Mouse (Mus musculus) brain, embryonic 18.5 days (tissue): Measurements from ENCODE around the gene Rpl10-ps3.

Source experiments
- DNase-seq: peaks from one replicate; pipeline ENCODE4 v3.0.0-alpha.2; 2012; ENCODE audit warnings: low read depth, low spot score

Rpl10-ps3 gene

DNA sequence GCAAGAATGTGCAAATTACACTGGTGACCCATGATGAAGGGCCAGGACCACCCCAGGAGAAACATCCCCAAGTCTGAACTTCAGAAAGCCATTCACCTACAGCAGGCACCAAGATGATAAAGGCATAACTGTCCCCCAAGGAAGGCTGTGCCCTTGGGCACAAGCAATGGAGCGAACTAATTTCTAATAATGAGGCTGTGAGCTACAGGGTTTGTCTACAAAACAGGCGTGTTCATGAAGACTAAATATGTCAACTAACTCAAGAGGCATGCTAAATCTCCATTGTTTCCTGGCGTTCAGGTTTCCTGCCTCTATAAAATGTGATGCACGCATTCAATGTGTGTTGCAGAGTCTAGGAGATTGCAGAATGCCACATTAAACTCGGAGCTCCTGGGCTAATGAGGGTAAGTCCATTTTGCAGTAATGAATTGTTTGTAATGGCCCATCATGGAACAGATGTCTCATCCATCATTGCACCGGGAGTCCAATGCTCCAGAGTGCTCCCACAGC, 33.7 kb downstream of the Rpl10-ps3 start:
- no peak for DNase-seq

DNA sequence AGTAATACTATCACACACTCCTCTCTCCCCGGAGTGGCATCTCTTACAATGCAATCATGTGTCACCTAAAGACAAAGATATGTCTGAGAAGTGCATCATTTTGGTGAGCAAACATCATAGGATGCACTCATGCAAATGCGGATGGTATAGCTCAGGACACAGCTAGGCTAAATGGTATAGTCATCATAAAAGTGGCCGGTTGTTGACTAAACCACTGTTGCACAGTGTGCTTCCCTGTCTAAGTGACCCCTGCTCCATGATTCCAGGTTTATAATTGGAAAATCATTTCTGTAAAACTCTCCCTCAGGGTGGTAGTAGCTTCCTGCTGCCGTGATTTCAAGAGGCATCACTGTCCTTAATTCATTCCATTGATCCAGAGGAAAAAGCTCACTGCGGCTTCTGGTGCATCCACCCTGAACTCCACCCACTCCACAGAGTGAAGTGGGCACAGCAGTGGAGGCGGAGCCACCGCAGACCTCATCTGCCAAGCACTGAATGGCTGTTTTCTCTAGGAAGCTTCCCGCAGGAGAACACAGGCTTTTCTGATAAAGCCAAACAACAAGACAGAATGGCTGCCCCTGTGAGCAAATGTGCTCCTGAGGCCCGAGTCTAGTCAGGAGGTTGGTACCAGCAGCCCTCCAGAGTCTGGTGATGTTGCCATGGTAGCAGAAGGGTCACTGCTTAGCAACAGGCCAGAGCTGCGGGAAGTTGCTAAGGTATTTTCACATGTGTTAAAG, 38.9 kb downstream of the Rpl10-ps3 start:
- peak; percentile 60 for DNase-seq

DNA sequence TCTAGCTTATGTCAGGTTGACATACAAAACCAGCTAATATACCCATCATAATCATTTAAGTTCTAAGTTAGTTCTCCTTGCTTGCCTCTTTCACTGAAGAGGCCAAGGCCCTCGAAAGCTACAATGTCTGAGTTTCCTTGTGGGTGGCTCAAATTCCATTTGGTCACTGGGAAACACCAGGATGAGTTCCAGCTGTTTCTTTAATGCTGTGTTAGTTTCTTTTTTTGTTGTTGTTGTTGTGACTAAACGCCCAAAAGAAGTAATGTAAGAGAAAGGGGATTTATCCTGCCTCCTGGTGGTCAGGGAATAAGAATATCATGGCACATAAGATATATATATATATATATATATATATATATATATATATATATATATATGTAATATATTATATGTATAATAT, 39.7 kb downstream of the Rpl10-ps3 start:
- DNase-seq: no peak

DNA sequence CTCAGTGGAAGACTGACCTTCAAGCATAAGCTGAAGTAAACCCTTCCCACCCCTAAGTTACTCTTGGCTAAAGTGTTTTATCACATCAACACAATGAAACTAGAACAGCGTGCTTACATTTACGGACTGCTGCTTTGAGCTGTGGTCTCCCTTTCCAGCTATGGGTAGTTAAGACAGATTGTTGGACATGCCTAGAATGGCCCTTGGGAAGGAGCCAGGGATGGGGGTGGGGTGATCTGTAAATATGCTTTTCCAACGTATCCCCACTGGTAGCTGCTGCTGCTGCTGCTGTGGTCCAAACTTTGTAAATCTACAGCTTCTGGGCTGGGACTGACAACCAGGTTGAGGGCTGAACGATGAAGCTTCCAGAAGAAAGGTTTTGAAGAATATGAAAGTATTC, 40.8 kb downstream of the Rpl10-ps3 start:
- DNase-seq: no peak

DNA sequence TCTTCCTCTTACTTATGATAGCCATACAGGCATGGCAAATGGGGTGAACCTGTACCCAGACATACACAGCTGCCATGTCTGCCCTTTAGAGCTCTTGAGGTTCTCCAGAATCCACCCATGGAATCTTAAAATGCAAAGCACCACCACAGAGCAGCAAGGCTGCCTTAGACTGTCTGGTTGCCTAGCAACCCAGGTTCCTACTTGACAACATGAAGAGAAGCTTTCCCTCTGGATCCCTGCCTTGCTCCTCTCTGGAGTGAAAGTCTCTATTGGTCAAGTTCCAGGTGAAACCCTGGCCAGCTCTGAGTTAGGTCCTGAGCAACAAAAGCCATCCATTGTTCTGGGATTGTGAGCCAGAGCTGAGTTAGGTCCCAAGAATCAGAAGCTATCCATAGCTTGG, 43.0 kb downstream of the Rpl10-ps3 start:
- peak; percentile 76 for DNase-seq

DNA sequence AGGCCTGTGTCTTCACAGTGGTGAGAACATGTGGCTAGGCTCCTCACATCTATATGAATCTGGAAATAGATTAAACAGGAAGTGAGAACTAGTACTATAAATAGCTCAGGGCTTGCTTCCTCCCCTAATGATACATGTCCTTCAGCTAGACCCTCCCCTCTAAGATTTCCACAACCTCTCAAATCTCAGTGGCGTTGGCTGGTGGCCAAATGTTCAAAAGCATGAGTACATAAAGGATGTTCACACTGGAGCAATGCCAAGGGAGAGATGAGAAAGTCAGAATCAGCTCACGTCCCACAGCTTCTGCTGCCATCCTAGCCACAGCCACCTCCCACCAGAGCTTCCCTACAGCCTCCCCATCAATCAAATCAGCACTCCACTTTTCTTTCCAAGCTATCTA, 46.4 kb downstream of the Rpl10-ps3 start:
- no peak for DNase-seq
